Mouse (Mus musculus) adipose tissue, adult 10 weeks (tissue): ENCODE measurements around the gene Lin54. TPM values are rescaled to one million over a fixed set of nuclear protein-coding genes. Genes with fewer than 3 reads are reported as not detected.

Source experiments
- polyA plus RNA-seq: library from polyadenylated mRNA; stranded (reverse); fragments of 350-450 nt; fragmentation: Illumina TruSeq; extraction: RNeasy Lipid Tissue Mini Kit (QIAGEN cat#74804); gene quantifications from one replicate; pipeline ENCODE4 v1.2.3, GENCODE M21; 2014; ENCODE audit warnings: low read depth, low replicate concordance

The Lin54 gene
- polyA plus RNA-seq, result 6.0 TPM

GRCm38 (mm10) chr5:100500458-100500961 lies at the start of gene Lin54:
Lin54 (minus strand) TSS chr5:100500639.

GRCm38 (mm10) chr5:100518049-100519026 lies 17.9 kb upstream of the Lin54 start, which contains the start of gene Cops4:
Cops4 (plus strand) TSS chr5:100518309.

GRCm38 (mm10) chr5:100415761-100416590 lies 84.5 kb downstream of the Lin54 start, which contains the start of gene Sec31a:
Sec31a (minus strand) TSS chr5:100416234.

Other genes with a start within 250 kb of the Lin54 start
- gene Sec31a, start 84.4 kb downstream of the Lin54 start, polyA plus RNA-seq, result 247 TPM
- gene Cops4, start 17.7 kb upstream of the Lin54 start, polyA plus RNA-seq, result 60.8 TPM
- 222 TPM for gene Plac8, start 71.6 kb upstream of the Lin54 start, polyA plus RNA-seq
- 54.3 TPM for gene Coq2, start 174.5 kb upstream of the Lin54 start, polyA plus RNA-seq
- 2.5 TPM for gene Hpse, start 219.1 kb upstream of the Lin54 start, polyA plus RNA-seq